Mouse (Mus musculus) cortical plate, adult 2 months (tissue): ENCODE measurements around the gene Stat3. TPM values are rescaled to one million over a fixed set of nuclear protein-coding genes. Genes with fewer than 3 reads are reported as not detected.
A peak's percentile ranks its signal among the peaks of the same experiment; 100 is the strongest.

ENCODE experiments used
- H3K27ac ChIP-seq: fragments of 200-500 bp; 2 replicates; pipeline ENCODE4 v1.5.1; 2012; ENCODE audit warnings: low read length, control low read depth, inconsistent platforms; ENCODE audit not compliant: insufficient read depth
- H3K4me1 ChIP-seq: fragments of 200-500 bp; 2 replicates; pipeline ENCODE4 v1.6.1; 2011; ENCODE audit warnings: low read length; ENCODE audit not compliant: control insufficient read depth, insufficient read depth
- H3K4me3 ChIP-seq: fragments of 200-500 bp; 2 replicates; pipeline ENCODE4 v1.5.1; 2011; ENCODE audit warnings: mild to moderate bottlenecking, low read length, control low read depth; ENCODE audit not compliant: insufficient read depth
- CTCF ChIP-seq: fragments of 200-500 bp; IDR thresholded peaks from 2 replicates; pipeline ENCODE4 v1.5.1; 2011; ENCODE audit warnings: mild to moderate bottlenecking, control low read depth, low read length; ENCODE audit not compliant: insufficient read depth; ENCODE audit errors: extremely low read depth
- POLR2A ChIP-seq: fragments of 200-500 bp; IDR thresholded peaks from 2 replicates; pipeline ENCODE4 v1.6.1; 2011; ENCODE audit warnings: mild to moderate bottlenecking, low read length, control low read depth; ENCODE audit not compliant: insufficient read depth; ENCODE audit errors: extremely low read depth
- polyA plus RNA-seq: library from polyadenylated mRNA; depleted of rRNA; stranded (reverse); fragments of >200 nt; gene quantifications from 2 replicates; pipeline ENCODE4 v1.2.3, GENCODE M21; 2012

Stat3 gene
- polyA plus RNA-seq, 1 experiment = 38.9 TPM

GRCm38 (mm10) chr11:100860198-100861048 is 78.9 kb downstream of the Stat3 start:
- TF ChIP-seq CTCF (no peak), POLR2A (no peak)

GRCm38 (mm10) chr11:100859579-100860075 is 79.7 kb downstream of the Stat3 start:
- H3K4me1 ChIP-seq = no peaks in the 10 kb centered on the region
- peak overlapping the region; percentile 36; the same call in 1 of the 2 replicates for H3K4me3 ChIP-seq
- no peak for TF ChIP-seq CTCF
- TF ChIP-seq POLR2A = no peak
- H3K27ac ChIP-seq = no peak overlapping the region

More at GRCm38 (mm10) chr11:100860198-100861048, 78.9 kb downstream of the Stat3 start:
- H3K4me3 ChIP-seq = peak overlapping the region; percentile 36
- H3K27ac ChIP-seq = no peak overlapping the region
- H3K4me1 ChIP-seq = no peaks in the 10 kb centered on the region

- H3K27ac ChIP-seq = no peak within 1 kb of the TSS
- H3K4me1 ChIP-seq = no peaks in the 10 kb centered on the region
- TF ChIP-seq POLR2A (no peak), CTCF (no peak)
- H3K4me3 ChIP-seq = peak within 1 kb of the TSS; percentile 36
Observed at GRCm38 (mm10) chr11:100858935-100859578, 80.3 kb downstream of the Stat3 start, which contains the start of gene Stat5a. TSS of gene Stat5a (plus strand) at chr11:100859351.

- H3K27ac ChIP-seq = no peak overlapping the region
- TF ChIP-seq POLR2A = no peak
- TF ChIP-seq CTCF = no peak
- no peaks in the 10 kb centered on the region for H3K4me1 ChIP-seq
- no peak overlapping the region for H3K4me3 ChIP-seq
Observed at GRCm38 (mm10) chr11:100857960-100858359, 81.4 kb downstream of the Stat3 start.

GRCm38 (mm10) chr11:100855178-100855577 is 84.2 kb downstream of the Stat3 start:
- TF ChIP-seq POLR2A = no peak
- no peak for TF ChIP-seq CTCF
- Histone ChIP-seq H3K4me3 (no peak overlapping the region), H3K4me1 (no peaks in the 10 kb centered on the region), H3K27ac (no peak overlapping the region)

GRCm38 (mm10) chr11:100854268-100854667 is 85.1 kb downstream of the Stat3 start:
- H3K27ac ChIP-seq = no peak overlapping the region
- H3K4me1 ChIP-seq = no peaks in the 10 kb centered on the region; the same call in 1 of the 2 replicates
- no peak overlapping the region for H3K4me3 ChIP-seq
- TF ChIP-seq CTCF = no peak
- TF ChIP-seq POLR2A = no peak

GRCm38 (mm10) chr11:100853018-100853417 is 86.3 kb downstream of the Stat3 start:
- Histone ChIP-seq H3K4me1 (peaks cover 1% of the 10 kb centered on the region; the same call in 1 of the 2 replicates), H3K4me3 (no peak overlapping the region), H3K27ac (no peak overlapping the region)
- no peak for TF ChIP-seq CTCF
- no peak for TF ChIP-seq POLR2A

GRCm38 (mm10) chr11:100852088-100852487 is 87.3 kb downstream of the Stat3 start:
- TF ChIP-seq POLR2A = no peak
- no peak for TF ChIP-seq CTCF
- Histone ChIP-seq H3K4me1 (peaks cover 1% of the 10 kb centered on the region; the same call in 1 of the 2 replicates), H3K27ac (no peak overlapping the region), H3K4me3 (no peak overlapping the region)

GRCm38 (mm10) chr11:100850778-100851528 is 88.4 kb downstream of the Stat3 start:
- Histone ChIP-seq H3K27ac (peak overlapping the region; percentile 74), H3K4me3 (peak overlapping the region; percentile 80), H3K4me1 (peaks cover 1% of the 10 kb centered on the region; the same call in 1 of the 2 replicates)
- TF ChIP-seq CTCF (no peak), POLR2A (no peak)
